Mouse (Mus musculus) embryonic facial prominence, embryonic 15.5 days (tissue): ENCODE results near the gene Zan. TPM values are rescaled to one million over a fixed set of nuclear protein-coding genes. Genes with fewer than 3 reads are reported as not detected.

Source experiments
- ATAC-seq: fragments of 200-750 bp; cut with Nextera tagmentation; 2 replicates; pipeline ENCODE4 v1.8.0; 2017; ENCODE audit warnings: low read depth, moderate TSS enrichment; ENCODE audit not compliant: insufficient number of reproducible peaks, low FRiP score, low TSS enrichment
- H3K27ac ChIP-seq: fragments of 300-500 bp; sonication (generic); replicated peaks from 2 replicates; pipeline ENCODE4 v1.5.1; 2015; ENCODE audit warnings: mild to moderate bottlenecking, inconsistent platforms
- H3K27me3 ChIP-seq: fragments of 300-500 bp; sonication (generic); 2 replicates; pipeline ENCODE4 v1.6.1; 2015; ENCODE audit warnings: inconsistent platforms
- H3K36me3 ChIP-seq: fragments of 300-500 bp; sonication (generic); 2 replicates; pipeline ENCODE4 v1.6.1; 2015; ENCODE audit warnings: mild to moderate bottlenecking, inconsistent platforms
- H3K4me1 ChIP-seq: fragments of 300-500 bp; sonication (generic); 2 replicates; pipeline ENCODE4 v1.6.1; 2015; ENCODE audit warnings: inconsistent platforms
- H3K4me2 ChIP-seq: fragments of 300-500 bp; sonication (generic); replicated peaks from 2 replicates; pipeline ENCODE4 v1.6.1; 2015; ENCODE audit warnings: mild to moderate bottlenecking, inconsistent platforms
- H3K4me3 ChIP-seq: fragments of 300-500 bp; sonication (generic); replicated peaks from 2 replicates; pipeline ENCODE4 v1.5.1; 2015; ENCODE audit warnings: mild to moderate bottlenecking, inconsistent platforms
- H3K9ac ChIP-seq: fragments of 300-500 bp; sonication (generic); 2 replicates; pipeline ENCODE4 v1.6.1; 2015; ENCODE audit warnings: inconsistent platforms
- H3K9me3 ChIP-seq: fragments of 300-500 bp; sonication (generic); replicated peaks from 2 replicates; pipeline ENCODE4 v1.6.1; 2016; ENCODE audit warnings: inconsistent platforms
- WGBS: fragments of 180-500 bp; shearing (Covaris S2); methylation state at CpG from one replicate; pipeline ENCODE4 v1.1.7; 2015; 5-methylcytosine and 5-hydroxymethylcytosine counted together
- polyA plus RNA-seq: library from polyadenylated mRNA; unstranded; fragments of >200 nt; fragmentation: Nextera tagmentation; extraction: Ambion mirVana; gene quantifications from 2 replicates; pipeline ENCODE4 v1.2.1, GENCODE M21; 2015

The Zan gene
- polyA plus RNA-seq, 1 experiment from 2014 or later = 0.23 TPM

GRCm38 (mm10) chr5:137493831-137494230, 17.0 kb upstream of the Zan start:
- Histone ChIP-seq H3K36me3 (no peaks in the 10 kb centered on the region), H3K9me3 (no peaks in the 10 kb centered on the region), H3K9ac (no peak overlapping the region), H3K4me3 (no peak overlapping the region), H3K4me1 (0 out of 2 replicates have a peak, but pooled peaks cover 3% of the 10 kb centered on the region), H3K27ac (no peak overlapping the region), H3K4me2 (no peak overlapping the region), H3K27me3 (no peaks in the 10 kb centered on the region)
- 64% methylated on average over 13 of the region's 13 CpGs for WGBS
- no peak for ATAC-seq

- H3K27ac ChIP-seq = no peak overlapping the region
- no peak overlapping the region for H3K4me3 ChIP-seq
- no peaks in the 10 kb centered on the region for H3K36me3 ChIP-seq
- 49% methylated on average over 4 of the region's 4 CpGs for WGBS
- H3K9me3 ChIP-seq = no peaks in the 10 kb centered on the region
- H3K27me3 ChIP-seq = peaks cover 3% of the 10 kb centered on the region
- H3K4me2 ChIP-seq = no peak overlapping the region
- peaks cover 4% of the 10 kb centered on the region; the same call in 1 of the 2 replicates for H3K4me1 ChIP-seq
- no peak overlapping the region for H3K9ac ChIP-seq
- ATAC-seq = no peak
These were observed 14.7 kb upstream of the Zan start for GRCm38 (mm10) chr5:137491559-137491958.

DNA sequence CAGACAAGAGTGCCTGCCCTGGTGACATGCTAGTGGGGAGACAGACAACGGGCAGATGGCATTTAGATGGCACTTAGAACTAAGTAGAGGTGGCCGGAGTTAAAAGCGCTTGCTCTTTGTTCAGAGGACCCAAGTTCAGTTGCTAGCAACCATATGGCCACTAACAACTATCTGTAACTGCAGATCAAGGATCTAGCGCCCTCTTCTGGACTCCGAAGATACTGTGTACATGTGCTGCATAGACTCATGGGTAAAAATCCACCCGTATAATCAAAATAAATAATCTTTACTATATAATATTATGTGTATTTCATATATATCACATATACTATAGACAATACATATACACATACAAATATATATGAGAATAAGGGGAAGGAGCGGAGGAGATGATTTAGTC, 10.8 kb upstream of the Zan start:
- WGBS = 86% methylated on average over 7 of the region's 7 CpGs
- Histone ChIP-seq H3K9me3 (no peaks in the 10 kb centered on the region), H3K27me3 (peaks cover 22% of the 10 kb centered on the region), H3K9ac (no peak overlapping the region), H3K4me3 (no peak overlapping the region), H3K36me3 (no peaks in the 10 kb centered on the region), H3K27ac (no peak overlapping the region), H3K4me1 (peaks cover 19% of the 10 kb centered on the region; the same call in 1 of the 2 replicates), H3K4me2 (no peak overlapping the region)
- ATAC-seq = no peak

DNA sequence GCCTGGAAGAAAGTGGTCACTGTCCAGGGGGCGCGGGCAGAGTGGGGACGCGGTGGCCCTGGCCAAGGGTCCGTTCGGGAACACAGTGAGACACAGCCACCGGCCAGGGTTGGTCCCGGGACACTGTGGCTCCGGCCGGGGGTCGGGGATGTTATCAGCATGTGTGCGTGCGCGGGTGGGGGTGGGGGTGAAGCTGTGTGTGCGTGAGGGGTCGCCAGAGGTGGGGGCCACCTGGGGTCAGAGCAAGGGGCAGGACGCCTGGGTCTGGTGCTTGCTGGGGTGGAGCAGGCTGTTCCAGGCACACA, 8.9 kb upstream of the Zan start:
- peaks cover 22% of the 10 kb centered on the region for H3K27me3 ChIP-seq
- no peak overlapping the region for H3K27ac ChIP-seq
- no peaks in the 10 kb centered on the region for H3K9me3 ChIP-seq
- no peak overlapping the region for H3K9ac ChIP-seq
- no peak for ATAC-seq
- peaks cover 16% of the 10 kb centered on the region; the same call in 1 of the 2 replicates for H3K4me1 ChIP-seq
- 2% methylated on average over 17 of the region's 17 CpGs for WGBS
- peak overlapping the region; percentile 43 for H3K4me2 ChIP-seq
- no peaks in the 10 kb centered on the region for H3K36me3 ChIP-seq
- H3K4me3 ChIP-seq = peak overlapping the region; percentile 17

- no peak for ATAC-seq
- Histone ChIP-seq H3K4me3 (peak overlapping the region; percentile 17), H3K4me1 (peaks cover 16% of the 10 kb centered on the region; the same call in 1 of the 2 replicates), H3K27ac (no peak overlapping the region), H3K9ac (no peak overlapping the region), H3K9me3 (no peaks in the 10 kb centered on the region), H3K27me3 (peaks cover 22% of the 10 kb centered on the region), H3K4me2 (peak overlapping the region; percentile 43), H3K36me3 (no peaks in the 10 kb centered on the region)
- WGBS = 9% methylated on average over 30 of the region's 30 CpGs
These were observed 8.4 kb upstream of the Zan start for GRCm38 (mm10) chr5:137485071-137485850.

DNA sequence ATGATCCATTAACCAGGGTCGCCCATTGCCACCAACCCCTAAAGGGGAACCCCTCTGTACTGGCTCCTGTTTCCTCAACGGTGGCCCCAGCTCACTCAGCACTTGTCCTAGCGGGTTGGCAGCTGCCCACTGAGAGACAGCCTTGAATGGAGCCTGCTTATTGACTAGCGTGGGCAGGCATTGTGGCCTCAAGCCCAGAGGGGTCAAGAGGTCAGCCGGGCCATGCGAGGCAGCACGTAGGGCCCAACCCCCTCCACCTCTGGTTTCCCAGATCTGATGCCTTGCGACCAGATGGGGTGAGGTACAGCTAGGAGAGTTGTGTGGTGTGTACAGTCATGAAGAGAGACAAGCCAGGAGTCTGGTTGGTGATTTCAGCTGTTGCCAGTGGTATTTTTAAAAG, 5.0 kb upstream of the Zan start:
- H3K9me3 ChIP-seq = no peaks in the 10 kb centered on the region
- no peak overlapping the region for H3K27ac ChIP-seq
- peaks cover 16% of the 10 kb centered on the region; the same call in 1 of the 2 replicates for H3K4me1 ChIP-seq
- H3K9ac ChIP-seq = no peak overlapping the region
- no peak overlapping the region for H3K4me2 ChIP-seq
- no peak for ATAC-seq
- peaks cover 22% of the 10 kb centered on the region for H3K27me3 ChIP-seq
- no peaks in the 10 kb centered on the region for H3K36me3 ChIP-seq
- 23% methylated on average over 8 of the region's 8 CpGs for WGBS
- H3K4me3 ChIP-seq = no peak overlapping the region

DNA sequence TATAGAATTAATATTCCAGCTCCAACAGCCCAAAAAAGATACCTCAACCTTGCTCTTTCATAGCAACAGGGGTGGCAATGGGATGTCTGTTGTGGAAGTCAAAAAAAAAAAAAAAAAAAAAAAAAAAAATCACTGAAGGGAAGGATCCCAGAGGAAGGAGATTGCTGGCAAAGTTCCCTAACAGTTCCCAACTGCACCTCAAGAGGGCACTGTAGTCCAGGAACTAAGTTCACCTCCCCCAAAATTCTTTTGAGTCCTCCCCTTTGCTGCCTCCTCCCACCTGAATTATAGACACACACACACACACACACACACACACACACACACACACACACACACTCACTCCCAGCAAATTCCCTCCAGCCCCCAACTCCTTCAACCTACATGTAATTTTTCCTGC, 4.3 kb upstream of the Zan start:
- no peaks in the 10 kb centered on the region for H3K9me3 ChIP-seq
- H3K4me1 ChIP-seq = peaks cover 11% of the 10 kb centered on the region; the same call in 1 of the 2 replicates
- peaks cover 16% of the 10 kb centered on the region; the same call in 1 of the 2 replicates for H3K27me3 ChIP-seq
- no peaks in the 10 kb centered on the region for H3K36me3 ChIP-seq
- ATAC-seq = no peak
- no peak overlapping the region for H3K4me3 ChIP-seq
- no peak overlapping the region for H3K4me2 ChIP-seq
- no peak overlapping the region for H3K27ac ChIP-seq
- no peak overlapping the region for H3K9ac ChIP-seq

- no peak overlapping the region for H3K9ac ChIP-seq
- no peaks in the 10 kb centered on the region for H3K4me1 ChIP-seq
- no peaks in the 10 kb centered on the region for H3K36me3 ChIP-seq
- no peaks in the 10 kb centered on the region for H3K9me3 ChIP-seq
- H3K27ac ChIP-seq = no peak overlapping the region
- no peak for ATAC-seq
- no peak overlapping the region for H3K4me2 ChIP-seq
- no peaks in the 10 kb centered on the region for H3K27me3 ChIP-seq
- H3K4me3 ChIP-seq = no peak overlapping the region
- 19% methylated on average over 2 of the region's 2 CpGs for WGBS
These were observed 2.5 kb downstream of the Zan start for GRCm38 (mm10) chr5:137474351-137474750.

GRCm38 (mm10) chr5:137472252-137472904, 4.5 kb downstream of the Zan start:
- Histone ChIP-seq H3K9ac (no peak overlapping the region), H3K9me3 (no peaks in the 10 kb centered on the region), H3K4me1 (no peaks in the 10 kb centered on the region), H3K27ac (no peak overlapping the region), H3K27me3 (no peaks in the 10 kb centered on the region), H3K36me3 (no peaks in the 10 kb centered on the region), H3K4me3 (no peak overlapping the region), H3K4me2 (no peak overlapping the region)
- ATAC-seq = no peak
- 58% methylated on average over 5 of the region's 5 CpGs for WGBS

- no peaks in the 10 kb centered on the region for H3K36me3 ChIP-seq
- WGBS = 91% methylated on average over 6 of the region's 6 CpGs
- no peaks in the 10 kb centered on the region for H3K4me1 ChIP-seq
- ATAC-seq = no peak
- no peaks in the 10 kb centered on the region for H3K27me3 ChIP-seq
- no peaks in the 10 kb centered on the region for H3K9me3 ChIP-seq
- H3K9ac ChIP-seq = no peak overlapping the region
- H3K4me2 ChIP-seq = no peak overlapping the region
- no peak overlapping the region for H3K27ac ChIP-seq
- no peak overlapping the region for H3K4me3 ChIP-seq
These were observed 9.9 kb downstream of the Zan start for GRCm38 (mm10) chr5:137466946-137467345.

- Histone ChIP-seq H3K4me2 (no peak overlapping the region), H3K9me3 (no peaks in the 10 kb centered on the region), H3K9ac (no peak overlapping the region), H3K27me3 (no peaks in the 10 kb centered on the region), H3K4me3 (no peak overlapping the region), H3K4me1 (no peaks in the 10 kb centered on the region), H3K27ac (no peak overlapping the region), H3K36me3 (no peaks in the 10 kb centered on the region)
- ATAC-seq = no peak
- WGBS = 46% methylated on average over 3 of the region's 3 CpGs
These were observed 11.8 kb downstream of the Zan start for GRCm38 (mm10) chr5:137465049-137465448.
